Mouse (Mus musculus): Measurements from ENCODE around the gene Flywch1. TPM values are rescaled to one million over a fixed set of nuclear protein-coding genes. Genes with fewer than 3 reads are reported as not detected.
A peak's percentile ranks its signal among the peaks of the same experiment; 100 is the strongest.

Flywch1 gene
- polyA plus RNA-seq, 1 experiment from 2014 or later: 24.2 TPM

GRCm38 (mm10) chr17:23725477-23725876, 45.9 kb downstream of the Flywch1 start:
- H3K27ac ChIP-seq (replicated peaks): peak overlapping the region; percentile 24
- H3K4me3 ChIP-seq (ENCODE audit: low read depth, low read length): peak overlapping the region; percentile 88; the same call in 1 of the 2 replicates
- TF ChIP-seq CTCF (IDR thresholded peaks at IDR 0.05; ENCODE audit: low read depth) (no peak), EP300 (optimal IDR thresholded peaks at IDR 0.05) (no peak)
- H3K4me2 ChIP-seq (replicated peaks; ENCODE audit: low read depth): peak overlapping the region; percentile 78
- DNase-seq (ENCODE audit: low spot score) (no peak), ATAC-seq (ENCODE audit: low FRiP score, low TSS enrichment) (no peak)
- no peaks in the 10 kb centered on the region for H3K4me1 ChIP-seq (replicated peaks; ENCODE audit: control insufficient read depth, insufficient read depth)
- no peaks in the 10 kb centered on the region for H3K9me3 ChIP-seq (ENCODE audit: control insufficient read depth, low read length)
- H3K9ac ChIP-seq (ENCODE audit: low read length): peak overlapping the region; percentile 28
- 54% methylated on average over 4 of the region's 4 CpGs for WGBS
- no peaks in the 10 kb centered on the region for H3K36me3 ChIP-seq (ENCODE audit: control insufficient read depth, insufficient read depth, low read length)
- no peaks in the 10 kb centered on the region for H3K27me3 ChIP-seq (ENCODE audit: control insufficient read depth, insufficient read depth, low read length)

- no peak within 1 kb of the TSS for H3K4me3 ChIP-seq (ENCODE audit: low read depth, low read length)
- no peak within 1 kb of the TSS for H3K9ac ChIP-seq (ENCODE audit: low read length)
- H3K36me3 ChIP-seq (ENCODE audit: control insufficient read depth, insufficient read depth, low read length): no peaks in the 10 kb centered on the region
- DNase-seq (ENCODE audit: low spot score) (no peak), ATAC-seq (ENCODE audit: low FRiP score, low TSS enrichment) (no peak)
- H3K27me3 ChIP-seq (ENCODE audit: control insufficient read depth, insufficient read depth, low read length): no peaks in the 10 kb centered on the region
- TF ChIP-seq CTCF (IDR thresholded peaks at IDR 0.05; ENCODE audit: low read depth) (no peak), EP300 (optimal IDR thresholded peaks at IDR 0.05) (no peak)
- H3K27ac ChIP-seq (replicated peaks): no peak within 1 kb of the TSS
- 70% methylated on average over 7 of the region's 7 CpGs for WGBS
- H3K4me1 ChIP-seq (replicated peaks; ENCODE audit: control insufficient read depth, insufficient read depth): no peaks in the 10 kb centered on the region
- no peaks in the 10 kb centered on the region for H3K9me3 ChIP-seq (ENCODE audit: control insufficient read depth, low read length)
- H3K4me2 ChIP-seq (replicated peaks; ENCODE audit: low read depth): no peak within 1 kb of the TSS
Observed at GRCm38 (mm10) chr17:23722376-23723125, 48.9 kb downstream of the Flywch1 start, which contains the start of gene 1520401A03Rik. Gene 1520401A03Rik, minus strand, starts transcription at chr17:23722783.

DNA sequence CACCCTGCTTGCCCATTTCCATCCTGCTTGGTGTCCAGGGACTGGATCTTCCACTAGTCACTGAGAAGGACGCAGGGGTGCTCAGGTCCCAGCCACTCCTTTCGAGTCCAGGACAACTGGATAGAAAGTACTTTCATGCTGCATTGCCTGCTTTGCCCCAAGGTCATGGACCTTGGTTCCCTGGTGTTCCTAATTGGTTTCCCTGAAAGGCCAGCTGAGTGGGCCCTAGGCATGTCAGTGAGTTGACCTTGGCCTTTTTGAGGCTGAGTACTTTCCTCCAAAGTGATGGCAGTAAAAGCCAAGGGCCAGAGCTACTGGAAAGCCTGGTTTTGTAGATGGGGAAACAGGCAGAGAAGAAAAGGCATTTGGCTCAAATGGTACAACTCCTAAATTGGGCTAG, 49.5 kb downstream of the Flywch1 start:
- Histone ChIP-seq H3K27me3 (ENCODE audit: control insufficient read depth, insufficient read depth, low read length) (no peaks in the 10 kb centered on the region), H3K4me1 (replicated peaks; ENCODE audit: control insufficient read depth, insufficient read depth) (no peaks in the 10 kb centered on the region), H3K4me2 (replicated peaks; ENCODE audit: low read depth) (no peak overlapping the region), H3K27ac (replicated peaks) (no peak overlapping the region), H3K9ac (ENCODE audit: low read length) (no peak overlapping the region), H3K9me3 (ENCODE audit: control insufficient read depth, low read length) (no peaks in the 10 kb centered on the region), H3K36me3 (ENCODE audit: control insufficient read depth, insufficient read depth, low read length) (no peaks in the 10 kb centered on the region), H3K4me3 (ENCODE audit: low read depth, low read length) (no peak overlapping the region)
- DNase-seq (ENCODE audit: low spot score) (no peak), ATAC-seq (ENCODE audit: low FRiP score, low TSS enrichment) (no peak)
- no peak for TF ChIP-seq EP300 (optimal IDR thresholded peaks at IDR 0.05)
- TF ChIP-seq CTCF (IDR thresholded peaks at IDR 0.05; ENCODE audit: low read depth): no peak
- WGBS: 97% methylated on average over 2 of the region's 2 CpGs

DNA sequence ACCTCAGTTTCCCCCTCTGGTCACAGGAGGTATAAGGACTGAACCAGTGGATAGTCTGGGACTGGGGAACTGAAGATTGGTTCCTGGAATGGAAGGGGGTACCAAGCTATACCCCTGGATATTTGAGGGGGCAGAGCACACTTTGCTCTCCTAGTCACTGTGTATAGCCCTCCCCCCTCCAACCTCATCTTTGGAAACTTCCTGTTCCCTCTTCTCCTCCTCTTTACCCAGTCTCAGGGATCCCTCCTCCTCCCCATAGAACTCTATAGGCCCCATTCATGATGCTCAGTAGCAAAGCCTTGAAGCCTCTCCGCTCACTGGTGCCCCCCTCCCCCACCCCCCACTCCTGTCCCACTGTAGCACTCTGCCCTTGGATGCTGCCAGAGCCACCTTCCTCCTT, 51.9 kb downstream of the Flywch1 start:
- H3K4me3 ChIP-seq (ENCODE audit: low read depth, low read length): no peak overlapping the region
- no peak for ATAC-seq (ENCODE audit: low FRiP score, low TSS enrichment)
- H3K9ac ChIP-seq (ENCODE audit: low read length): no peak overlapping the region
- no peak overlapping the region for H3K4me2 ChIP-seq (replicated peaks; ENCODE audit: low read depth)
- DNase-seq (ENCODE audit: low spot score): no peak
- H3K27ac ChIP-seq (replicated peaks): no peak overlapping the region
- no peaks in the 10 kb centered on the region for H3K27me3 ChIP-seq (ENCODE audit: control insufficient read depth, insufficient read depth, low read length)
- no peak for TF ChIP-seq EP300 (optimal IDR thresholded peaks at IDR 0.05)
- no peak for TF ChIP-seq CTCF (IDR thresholded peaks at IDR 0.05; ENCODE audit: low read depth)
- 33% methylated on average over 1 of the region's 1 CpGs for WGBS
- no peaks in the 10 kb centered on the region for H3K36me3 ChIP-seq (ENCODE audit: control insufficient read depth, insufficient read depth, low read length)
- no peaks in the 10 kb centered on the region for H3K9me3 ChIP-seq (ENCODE audit: control insufficient read depth, low read length)
- no peaks in the 10 kb centered on the region for H3K4me1 ChIP-seq (replicated peaks; ENCODE audit: control insufficient read depth, insufficient read depth)

GRCm38 (mm10) chr17:23717003-23717402, 54.4 kb downstream of the Flywch1 start:
- Histone ChIP-seq H3K27ac (replicated peaks) (no peak overlapping the region), H3K27me3 (ENCODE audit: control insufficient read depth, insufficient read depth, low read length) (no peaks in the 10 kb centered on the region), H3K9me3 (ENCODE audit: control insufficient read depth, low read length) (no peaks in the 10 kb centered on the region), H3K4me3 (ENCODE audit: low read depth, low read length) (no peak overlapping the region), H3K4me1 (replicated peaks; ENCODE audit: control insufficient read depth, insufficient read depth) (no peaks in the 10 kb centered on the region), H3K4me2 (replicated peaks; ENCODE audit: low read depth) (no peak overlapping the region), H3K36me3 (ENCODE audit: control insufficient read depth, insufficient read depth, low read length) (no peaks in the 10 kb centered on the region), H3K9ac (ENCODE audit: low read length) (no peak overlapping the region)
- TF ChIP-seq EP300 (optimal IDR thresholded peaks at IDR 0.05): no peak
- no peak for TF ChIP-seq CTCF (IDR thresholded peaks at IDR 0.05; ENCODE audit: low read depth)
- DNase-seq (ENCODE audit: low spot score) (no peak), ATAC-seq (ENCODE audit: low FRiP score, low TSS enrichment) (no peak)
- WGBS: 81% methylated on average over 2 of the region's 2 CpGs

DNA sequence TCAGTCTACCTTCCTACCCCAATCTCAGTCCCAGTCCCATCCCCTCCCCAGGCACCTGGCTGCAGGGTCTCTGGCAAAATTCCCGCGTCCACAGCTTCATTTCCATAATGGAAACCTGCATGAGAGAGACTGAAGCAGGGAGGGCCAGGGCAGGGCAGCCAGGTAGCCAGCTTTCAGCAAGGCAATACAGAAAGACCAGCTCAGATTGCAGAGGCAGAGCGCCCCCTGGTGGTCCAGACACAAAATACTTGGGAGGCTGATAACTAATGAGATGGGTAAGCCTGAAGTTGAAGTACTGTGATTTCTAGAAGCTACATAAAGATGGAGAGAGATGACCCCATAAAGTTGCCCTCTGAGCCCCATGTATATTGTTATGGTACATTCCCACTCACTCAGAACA, 65.2 kb downstream of the Flywch1 start:
- Histone ChIP-seq H3K4me3 (ENCODE audit: low read depth, low read length) (no peak overlapping the region), H3K4me1 (replicated peaks; ENCODE audit: control insufficient read depth, insufficient read depth) (no peaks in the 10 kb centered on the region), H3K27me3 (ENCODE audit: control insufficient read depth, insufficient read depth, low read length) (no peaks in the 10 kb centered on the region), H3K36me3 (ENCODE audit: control insufficient read depth, insufficient read depth, low read length) (no peaks in the 10 kb centered on the region), H3K9ac (ENCODE audit: low read length) (no peak overlapping the region), H3K9me3 (ENCODE audit: control insufficient read depth, low read length) (no peaks in the 10 kb centered on the region), H3K4me2 (replicated peaks; ENCODE audit: low read depth) (no peak overlapping the region), H3K27ac (replicated peaks) (no peak overlapping the region)
- DNase-seq (ENCODE audit: low spot score) (peak; percentile 84), ATAC-seq (ENCODE audit: low FRiP score, low TSS enrichment) (peak; percentile 82)
- 3% methylated on average over 3 of the region's 3 CpGs for WGBS
- TF ChIP-seq CTCF (IDR thresholded peaks at IDR 0.05; ENCODE audit: low read depth): peak; percentile 92
- TF ChIP-seq EP300 (optimal IDR thresholded peaks at IDR 0.05): no peak
